Mouse (Mus musculus) frontal cortex, adult (tissue): ENCODE results near the gene Med29.

ENCODE experiments used
- ATAC-seq: cut with Nextera tagmentation; 2 replicates; pipeline ENCODE4 v1.9.2; 2017; ENCODE audit warnings: mild to moderate bottlenecking, moderate library complexity, mixed read lengths; ENCODE audit not compliant: low TSS enrichment

Gene Med29

GRCm38 (mm10) chr7:28392429-28393271 lies at the start of gene Med29, which contains the start of gene Paf1:
Med29 (minus strand) TSS chr7:28392708.
Paf1 (plus strand) TSS chr7:28392951.
- ATAC-seq = peak; percentile 99

- no peak for ATAC-seq
These were observed 49.4 kb upstream of the Med29 start for GRCm38 (mm10) chr7:28441776-28442485.

- ATAC-seq = no peak
These were observed 48.2 kb upstream of the Med29 start for GRCm38 (mm10) chr7:28440739-28441138.

- ATAC-seq = no peak
These were observed 46.3 kb upstream of the Med29 start for GRCm38 (mm10) chr7:28438771-28439170.

- ATAC-seq = no peak
These were observed 45.5 kb upstream of the Med29 start for GRCm38 (mm10) chr7:28437964-28438363.

GRCm38 (mm10) chr7:28436932-28437570 lies 44.5 kb upstream of the Med29 start, which contains the start of gene Gmfg:
Gmfg (plus strand) TSS chr7:28437447.
- ATAC-seq = peak; percentile 51

- peak; percentile 97 for ATAC-seq
These were observed 43.9 kb upstream of the Med29 start for GRCm38 (mm10) chr7:28436271-28436904.

GRCm38 (mm10) chr7:28435660-28436259 lies 43.3 kb upstream of the Med29 start:
- 0 out of 2 replicates have a peak, but pooled peaks have one; percentile 2 for ATAC-seq

GRCm38 (mm10) chr7:28432252-28432651 lies 39.7 kb upstream of the Med29 start:
- ATAC-seq = no peak

- no peak for ATAC-seq
These were observed 38.0 kb upstream of the Med29 start for GRCm38 (mm10) chr7:28430512-28430911.

GRCm38 (mm10) chr7:28427738-28428137 lies 35.2 kb upstream of the Med29 start:
- ATAC-seq = no peak

GRCm38 (mm10) chr7:28423018-28423417 lies 30.5 kb upstream of the Med29 start:
- ATAC-seq = no peak

GRCm38 (mm10) chr7:28419416-28419815 lies 26.9 kb upstream of the Med29 start:
- ATAC-seq = no peak

- peak; percentile 41; the same call in 1 of the 2 replicates for ATAC-seq
These were observed 25.7 kb upstream of the Med29 start for GRCm38 (mm10) chr7:28418096-28418670.

GRCm38 (mm10) chr7:28417368-28417767 lies 24.9 kb upstream of the Med29 start:
- ATAC-seq = no peak

GRCm38 (mm10) chr7:28412826-28413225 lies 20.3 kb upstream of the Med29 start:
- no peak for ATAC-seq

- no peak for ATAC-seq
These were observed 18.4 kb upstream of the Med29 start for GRCm38 (mm10) chr7:28410841-28411475.

GRCm38 (mm10) chr7:28401942-28402341 lies 9.4 kb upstream of the Med29 start:
- ATAC-seq = no peak

GRCm38 (mm10) chr7:28401030-28401429 lies 8.5 kb upstream of the Med29 start:
- ATAC-seq = no peak

GRCm38 (mm10) chr7:28398696-28399340 lies 6.3 kb upstream of the Med29 start:
- no peak for ATAC-seq
